Mouse (Mus musculus) brain, embryonic 14.5 days (tissue): Measurements from ENCODE around the gene Oxa1l.

Source experiments
- CTCF ChIP-seq: fragments of 200-500 bp; IDR thresholded peaks from 2 replicates; pipeline ENCODE4 v1.5.1; 2012; ENCODE audit warnings: inconsistent platforms, mild to moderate bottlenecking, moderate library complexity, borderline replicate concordance; ENCODE audit not compliant: insufficient read depth, insufficient read length; ENCODE audit errors: extremely low read depth
- POLR2A ChIP-seq: fragments of 200-500 bp; IDR thresholded peaks from 2 replicates; pipeline ENCODE4 v1.6.1; 2012; ENCODE audit warnings: mild to moderate bottlenecking, inconsistent platforms, borderline replicate concordance; ENCODE audit not compliant: poor library complexity, insufficient read depth, insufficient read length, severe bottlenecking; ENCODE audit errors: extremely low read depth

- TF ChIP-seq POLR2A, result no peak
- no peak for TF ChIP-seq CTCF
Measured at GRCm38 (mm10) chr14:54412000-54412576, 51.5 kb downstream of the Oxa1l start.
